Comparison of ENCODE assay signal across 10 mouse cellular contexts in the genomic region with DNA sequence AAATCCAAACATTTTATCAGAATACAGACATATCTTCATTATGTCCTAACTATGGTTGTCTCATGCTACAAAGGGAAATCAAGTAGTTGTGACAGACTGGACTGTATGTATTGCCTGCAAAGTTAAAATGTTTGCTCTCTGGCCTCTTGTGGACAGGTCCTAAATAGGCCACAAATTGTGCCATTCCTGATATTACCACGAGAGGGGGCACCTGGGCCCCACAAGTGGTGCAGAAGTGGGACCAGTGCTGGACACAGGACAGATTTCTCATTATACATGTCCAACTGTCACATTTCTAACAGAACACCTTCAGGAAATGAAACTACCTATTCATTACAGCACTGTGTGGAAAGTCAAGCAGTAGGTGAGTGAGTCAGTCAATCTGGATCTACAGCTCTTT. TPM values are rescaled to one million over a fixed set of nuclear protein-coding genes. Genes with fewer than 3 reads are reported as not detected.
DNase-seq lines count a peak whose midpoint lies in the region; ATAC-seq and TF ChIP-seq lines count a peak whose summit lies in the region.
"Had no signal": no experiment of that assay in that cellular context is flagged by ENCODE, and none has a peak within 500 bp of the region (broad histone marks: within the 10 kb centered on the region; RNA-seq: fewer than 3 reads in every experiment).

No protein-coding gene starts in this region.

- H3K79me2 ChIP-seq in CH12.LX (replicated peaks; ENCODE audit: control insufficient read depth, extremely low read depth, insufficient read depth, poor library complexity, severe bottlenecking): peaks cover 25% of the 10 kb centered on the region

- TF ChIP-seq POLR2A in CH12.LX (IDR thresholded peaks at IDR 0.05; ENCODE audit: low read depth, low read length): no peak
- no peak for TF ChIP-seq POLR2A in bone marrow macrophage, adult 2 months (IDR thresholded peaks at IDR 0.05; ENCODE audit: borderline replicate concordance, low read depth, low read length)

- peaks cover 3% of the 10 kb centered on the region; the same call in 1 of the 2 replicates for H3K4me1 ChIP-seq in intestine, postnatal 0 days (replicated peaks; ENCODE audit: control insufficient read depth, insufficient read depth, low read length)
- peaks cover 8% of the 10 kb centered on the region for H3K4me1 ChIP-seq in intestine, embryonic 16.5 days (ENCODE audit: control insufficient read depth, insufficient read depth, low read length)
- peaks cover 3 to 30% of the 10 kb centered on the region in 2 experiments; a peak in 2 of 4 replicates for H3K4me1 ChIP-seq in CH12.LX (ENCODE audit: control insufficient read depth in 1 of 2, insufficient read depth in 2 of 2)
- H3K4me1 ChIP-seq in bone marrow macrophage, adult 2 months (ENCODE audit: control insufficient read depth, insufficient read depth, low read length): peaks cover 23% of the 10 kb centered on the region

- intact Hi-C loops in left cerebral cortex, postnatal 4 days (cut with DNase I): no loop called here

- TF ChIP-seq CTCF in intestine, postnatal 0 days (IDR thresholded peaks at IDR 0.05; ENCODE audit: low read depth): peak; percentile 75
- peak; percentile 68 to 78 for TF ChIP-seq CTCF in CH12.LX (conservative IDR thresholded peaks at IDR 0.05 in 1 of 2, IDR thresholded peaks at IDR 0.05 in 1 of 2; ENCODE audit: low read depth in 2 of 2, low read length in 2 of 2)
- TF ChIP-seq CTCF in bone marrow macrophage, adult 2 months (IDR thresholded peaks at IDR 0.05; ENCODE audit: low read depth, low read length): peak; percentile 62

- no peak overlapping the region for H3K27ac ChIP-seq in intestine, postnatal 0 days (ENCODE audit: low read depth, low read length)
- no peak overlapping the region for H3K27ac ChIP-seq in intestine, embryonic 16.5 days (ENCODE audit: low read length)
- no peak overlapping the region for H3K27ac ChIP-seq in CH12.LX (ENCODE audit: insufficient read depth, low read depth)
- H3K27ac ChIP-seq in bone marrow macrophage, adult 2 months (ENCODE audit: insufficient read depth, low read depth, low read length): no peak overlapping the region
- H3K27ac ChIP-seq: embryonic facial prominence, embryonic 13.5 days; limb, embryonic 12.5 days had no signal

- WGBS in intestine, postnatal 0 days: 22% methylated on average over 1 of the region's 1 CpGs
- 35% methylated on average over 1 of the region's 1 CpGs for WGBS in intestine, embryonic 16.5 days

- dilution Hi-C loops in CH12.LX (cut with MboI; ENCODE audit: extremely low pct_ligation_motif_present, extremely low pct_unique_long_range_greater_than_20kb, low sequenced_read_pairs): no loop called here

- H3K9ac ChIP-seq in intestine, postnatal 0 days (ENCODE audit: low read depth, low read length): no peak overlapping the region
- no peak overlapping the region for H3K9ac ChIP-seq in intestine, embryonic 16.5 days (ENCODE audit: low read depth, low read length)
- H3K9ac ChIP-seq in CH12.LX (ENCODE audit: insufficient read depth, low read depth): no peak overlapping the region
- H3K9ac ChIP-seq: embryonic facial prominence, embryonic 13.5 days; limb, embryonic 12.5 days had no signal

- peaks cover 43% of the 10 kb centered on the region for H3K36me3 ChIP-seq in intestine, postnatal 0 days (ENCODE audit: control insufficient read depth, insufficient read depth)
- peaks cover 9% of the 10 kb centered on the region for H3K36me3 ChIP-seq in intestine, embryonic 16.5 days (ENCODE audit: control insufficient read depth, insufficient read depth, low read length)
- H3K36me3 ChIP-seq in CH12.LX (replicated peaks in 1 of 2; ENCODE audit: control insufficient read depth in 1 of 2, insufficient read depth in 1 of 2, low read length in 1 of 2): peaks cover 28 to 68% of the 10 kb centered on the region in 2 experiments

- H3K9me3 ChIP-seq in intestine, postnatal 0 days (ENCODE audit: control insufficient read depth): no peaks in the 10 kb centered on the region
- H3K9me3 ChIP-seq in intestine, embryonic 16.5 days (ENCODE audit: control insufficient read depth, low read length): no peaks in the 10 kb centered on the region
- no peaks in the 10 kb centered on the region for H3K9me3 ChIP-seq in CH12.LX (replicated peaks; ENCODE audit: low read length)
- H3K9me3 ChIP-seq: embryonic facial prominence, embryonic 13.5 days; limb, embryonic 12.5 days had no signal

- peak; percentile 72 for DNase-seq in CH12.LX (ENCODE audit: extremely low read depth)
- DNase-seq in forelimb bud, embryonic 11.5 days (ENCODE audit: low read depth, low spot score): peak; percentile 43
- peak; percentile 68 for DNase-seq in left cerebral cortex, postnatal 4 days
- no peak for DNase-seq in thymus, postnatal 10 days (ENCODE audit: low spot score in 2 of 2)

- no peaks in the 10 kb centered on the region for H3K27me3 ChIP-seq in intestine, postnatal 0 days (replicated peaks; ENCODE audit: control insufficient read depth, insufficient read depth, low read length)
- H3K27me3 ChIP-seq in intestine, embryonic 16.5 days (replicated peaks; ENCODE audit: control insufficient read depth, insufficient read depth, low read length): no peaks in the 10 kb centered on the region
- H3K27me3 ChIP-seq in CH12.LX (replicated peaks): no peaks in the 10 kb centered on the region
- H3K27me3 ChIP-seq: embryonic facial prominence, embryonic 13.5 days; limb, embryonic 12.5 days had no signal

- H3K4me2 ChIP-seq in intestine, postnatal 0 days (replicated peaks; ENCODE audit: low read depth): no peak overlapping the region
- H3K4me2 ChIP-seq in intestine, embryonic 16.5 days (ENCODE audit: low read depth, low read length): no peak overlapping the region
- no peak overlapping the region for H3K4me2 ChIP-seq in CH12.LX (ENCODE audit: insufficient read depth, low read depth, poor library complexity, severe bottlenecking)
- H3K4me2 ChIP-seq: embryonic facial prominence, embryonic 13.5 days; limb, embryonic 12.5 days had no signal

- in situ Hi-C loops in CH12.LX (cut with MboI; ENCODE audit: low pct_ligation_motif_present, low pct_unique_long_range_greater_than_20kb, low sequenced_read_pairs): no loop called here

- ATAC-seq in intestine, postnatal 0 days: no peak
- no peak for ATAC-seq in intestine, embryonic 16.5 days
- ATAC-seq in neutrophil, adult 5-6 weeks (ENCODE audit: extremely low read depth, insufficient number of reproducible peaks, low FRiP score, poor library complexity, severe bottlenecking): peak; percentile 72; the same call in 1 of the 2 replicates

- TF ChIP-seq RAD21 in CH12.LX (IDR thresholded peaks at IDR 0.05; ENCODE audit: low read depth, low read length): peak; percentile 48

- no peak for TF ChIP-seq EP300 in CH12.LX (IDR thresholded peaks at IDR 0.05; ENCODE audit: low read length)

- no peak overlapping the region for H3K4me3 ChIP-seq in intestine, postnatal 0 days (ENCODE audit: low read depth, low read length)
- no peak overlapping the region for H3K4me3 ChIP-seq in intestine, embryonic 16.5 days (ENCODE audit: low read length)
- no peak overlapping the region for H3K4me3 ChIP-seq in CH12.LX (replicated peaks in 1 of 3; ENCODE audit: low read depth in 2 of 3, low read length in 2 of 3, poor library complexity in 1 of 3)
- no peak overlapping the region for H3K4me3 ChIP-seq in bone marrow macrophage, adult 2 months (ENCODE audit: insufficient read depth, low read length)
- H3K4me3 ChIP-seq: embryonic facial prominence, embryonic 13.5 days; limb, embryonic 12.5 days had no signal

TF ChIP-seq in CH12.LX, 34 proteins besides CTCF, POLR2A, EP300 and RAD21:
- TF ChIP-seq ZNF384 (IDR thresholded peaks at IDR 0.05; ENCODE audit: low read depth, low read length) (0 out of 2 replicates have a peak, but pooled peaks have one; percentile 4), IRF4 (IDR thresholded peaks at IDR 0.05; ENCODE audit: low read depth, low read length) (peak; percentile 39; the same call in 1 of the 2 replicates), HCFC1 (IDR thresholded peaks at IDR 0.05; ENCODE audit: low read depth, low read length) (no peak), SMC3 (IDR thresholded peaks at IDR 0.05; ENCODE audit: low read depth, low read length) (peak; percentile 70)

RNA-seq across cellular contexts. Expression of a gene that starts 5.1 kb away (rescaled TPM):
- polyA plus RNA-seq in intestine, postnatal 0 days (2015; fragmentation: Nextera tagmentation; extraction: Ambion mirVana): 15.4 and 15.6 TPM in 2 replicates
- polyA plus RNA-seq in intestine, embryonic 16.5 days (2015; fragmentation: Nextera tagmentation; extraction: Ambion mirVana): 23.0 and 24.2 TPM in 2 replicates
- total RNA-seq in CH12.LX (2012; rRNA removed) (26.6 and 31.6 TPM in 2 replicates), CH12.LX (2014; rRNA removed) (33.7 and 38.9 TPM in 2 replicates)
- 25.4 and 27.8 TPM in 2 replicates for polyA plus RNA-seq in CH12.LX (2012; ENCODE audit: insufficient read length, low read depth)
- polyA plus RNA-seq in bone marrow macrophage, adult 2 months (2012; ENCODE audit: insufficient read depth, insufficient read length, missing spikeins): 4.7 and 5.5 TPM in 2 replicates
- total RNA-seq in left cerebral cortex, postnatal 4 days (2021): 1 to 10 TPM; 8.4 to 8.7 TPM
- 4.1 and 4.2 TPM in 2 replicates for total RNA-seq in neutrophil, adult 5-6 weeks (2017)

RNA-seq across cellular contexts. Expression of a gene that starts 8.6 kb away (rescaled TPM):
- 0.40 and 0.63 TPM in 2 replicates for polyA plus RNA-seq in intestine, postnatal 0 days (2015; fragmentation: Nextera tagmentation; extraction: Ambion mirVana)
- 1.2 and 1.5 TPM in 2 replicates for polyA plus RNA-seq in intestine, embryonic 16.5 days (2015; fragmentation: Nextera tagmentation; extraction: Ambion mirVana)
- 0.30 TPM in 1 of 2 replicates, not detected in the other for total RNA-seq in CH12.LX (2012; rRNA removed)
- total RNA-seq in CH12.LX (2014; rRNA removed): not detected in 2 replicates
- not detected in 2 replicates for polyA plus RNA-seq in CH12.LX (2012; ENCODE audit: insufficient read length, low read depth)
- not detected in 2 replicates for polyA plus RNA-seq in bone marrow macrophage, adult 2 months (2012; ENCODE audit: insufficient read depth, insufficient read length, missing spikeins)
- total RNA-seq in left cerebral cortex, postnatal 4 days (2021): 1 to 10 TPM in 1 of 2 experiments, under 1 TPM in 1; 0.82 to 1.0 TPM
- total RNA-seq in neutrophil, adult 5-6 weeks (2017): not detected in 2 replicates
- polyA plus RNA-seq: limb, embryonic 12.5 days had no signal

RNA-seq across cellular contexts. Expression of a gene that starts 43.3 kb away (rescaled TPM):
- 20.0 and 21.0 TPM in 2 replicates for polyA plus RNA-seq in intestine, postnatal 0 days (2015; fragmentation: Nextera tagmentation; extraction: Ambion mirVana)
- polyA plus RNA-seq in intestine, embryonic 16.5 days (2015; fragmentation: Nextera tagmentation; extraction: Ambion mirVana): 37.5 and 38.3 TPM in 2 replicates
- total RNA-seq in CH12.LX (2012; rRNA removed) (10.0 and 11.6 TPM in 2 replicates), CH12.LX (2014; rRNA removed) (15.8 and 15.9 TPM in 2 replicates)
- 15.6 TPM in 2 replicates for polyA plus RNA-seq in CH12.LX (2012; ENCODE audit: insufficient read length, low read depth)
- polyA plus RNA-seq in bone marrow macrophage, adult 2 months (2012; ENCODE audit: insufficient read depth, insufficient read length, missing spikeins): 18.3 and 20.6 TPM in 2 replicates
- 100 to 1,000 TPM in 1 of 2 experiments, 10 to 100 TPM in 1; 94.1 to 106 TPM for total RNA-seq in left cerebral cortex, postnatal 4 days (2021)
- 19.7 and 23.6 TPM in 2 replicates for total RNA-seq in neutrophil, adult 5-6 weeks (2017)

Comparison
In these comparisons a context has a peak if more than half of its experiments do, and no peak if none do; other contexts are left out.
1. DNase-seq: peak in CH12.LX (single experiment), forelimb bud, embryonic 11.5 days (single experiment) and left cerebral cortex, postnatal 4 days (single experiment); none in thymus, postnatal 10 days (0 of 2).
2. Peak in every context shown above with its lines, with median percentiles within 50 percentile points of each other: CTCF ChIP-seq.